Mouse (Mus musculus) left cerebral cortex, postnatal 4 days (tissue): ENCODE measurements around the gene Xrcc6. TPM values are rescaled to one million over a fixed set of nuclear protein-coding genes. Genes with fewer than 3 reads are reported as not detected.
A peak's percentile ranks its signal among the peaks of the same experiment; 100 is the strongest.

Experiments
- DNase-seq: peaks from one replicate; pipeline ENCODE4 v3.0.0-alpha.2; 2022
- intact Hi-C: fragments of 180-260 bp; cut with DNase I; formaldehyde crosslinking; loops from one replicate; pipeline ENCODE4 v1.15.1; 2025
- total RNA-seq, 2 experiments: library from RNA; stranded (reverse); gene quantifications; 2 replicates each; pipeline ENCODE4 v1.2.3; 2021

Gene Xrcc6
- 10 to 100 TPM; 28.3 to 28.7 TPM for total RNA-seq

DNA sequence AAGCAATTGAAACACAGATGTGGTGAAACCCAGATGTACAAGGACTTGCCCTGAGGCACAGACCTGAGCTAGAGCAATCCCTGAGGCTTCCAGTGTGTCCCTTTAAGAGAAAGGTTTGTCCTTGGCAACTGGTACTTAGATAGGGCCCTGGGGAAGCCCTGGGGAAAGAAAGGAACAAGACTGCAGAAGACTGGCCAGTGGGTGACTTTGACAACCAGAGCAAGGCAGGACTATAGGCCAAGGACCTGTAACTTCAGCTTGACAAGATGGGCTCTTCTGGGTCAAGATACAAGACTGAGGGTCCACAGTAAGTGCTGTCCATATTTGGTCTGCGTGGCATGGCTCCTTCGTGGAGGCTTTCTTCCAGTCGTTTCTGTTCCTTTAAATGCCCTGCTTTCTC lies at the start of gene Xrcc6:
Xrcc6 (plus strand) TSS at position 190 of the 400 bp plus-strand sequence.
- intact Hi-C loops = no loop called here
- no peak for DNase-seq

DNA sequence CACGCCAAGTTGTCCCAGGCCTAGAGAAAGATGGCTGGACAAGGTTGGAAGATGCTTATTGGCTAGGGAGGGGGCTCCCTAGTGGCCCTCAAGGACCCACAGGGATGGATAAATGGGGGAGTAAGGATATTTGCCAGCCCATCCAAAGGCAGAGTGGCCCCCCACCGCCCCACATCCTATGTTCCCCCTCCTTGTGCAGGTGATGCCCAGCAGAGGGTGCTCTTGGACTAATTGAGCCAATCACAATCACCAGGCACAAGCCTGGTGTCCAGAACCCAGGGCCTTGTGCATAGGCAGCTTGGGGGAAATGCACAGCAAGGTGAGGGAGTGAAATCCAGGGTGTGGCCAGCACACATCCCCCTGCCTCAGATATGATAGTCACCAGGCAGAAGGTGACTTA lies 49.4 kb upstream of the Xrcc6 start:
- DNase-seq = peak; percentile 76
- intact Hi-C loops = no loop called here

DNA sequence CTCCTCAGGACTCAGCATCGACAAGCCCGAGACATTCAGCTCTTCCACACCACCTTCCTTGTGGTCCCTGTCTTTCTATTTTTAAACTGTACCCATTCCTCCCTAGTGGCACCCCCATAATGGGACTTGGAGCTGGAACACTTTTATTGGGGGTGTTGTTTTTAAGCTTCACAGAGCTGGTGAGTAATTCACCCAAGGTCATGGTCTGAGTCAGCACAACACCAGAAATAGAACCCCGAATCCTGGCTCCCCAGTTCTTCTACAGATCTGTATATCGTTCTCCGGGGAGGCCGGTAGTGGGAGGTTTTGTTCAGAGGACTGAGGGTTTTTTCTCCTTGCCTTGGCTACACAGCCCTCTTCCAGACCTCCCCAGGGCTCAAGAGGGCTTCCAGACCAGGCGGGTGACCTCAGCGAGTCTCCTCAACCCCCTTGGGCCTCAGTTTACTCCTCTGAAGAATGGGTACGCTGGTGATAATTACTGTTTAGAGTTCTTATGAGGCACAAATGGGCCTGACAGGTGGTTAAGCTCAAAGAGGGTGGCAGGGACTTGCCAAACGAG lies 48.4 kb upstream of the Xrcc6 start:
- intact Hi-C loops = no loop called here
- no peak for DNase-seq

DNA sequence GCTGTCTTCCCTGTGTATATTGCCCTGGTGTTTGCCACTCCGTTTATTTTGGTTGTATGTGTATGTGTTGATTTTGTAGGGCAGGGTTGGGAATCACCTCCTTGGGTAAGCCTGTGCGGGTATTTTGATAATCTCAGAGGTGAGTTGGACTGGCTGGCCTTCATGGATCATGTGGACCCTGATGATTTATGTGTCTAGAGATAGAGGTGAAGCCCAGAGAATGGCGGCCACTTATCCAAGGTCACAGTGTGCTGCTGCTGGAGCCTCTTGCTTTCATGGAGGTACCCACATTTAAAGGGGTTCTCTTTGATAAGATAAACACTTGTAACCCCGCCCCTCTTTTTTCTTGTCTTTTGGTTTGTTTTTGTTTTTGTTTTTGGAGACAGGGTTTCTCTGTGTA lies 47.9 kb upstream of the Xrcc6 start:
- intact Hi-C loops = no loop called here
- DNase-seq = no peak

DNA sequence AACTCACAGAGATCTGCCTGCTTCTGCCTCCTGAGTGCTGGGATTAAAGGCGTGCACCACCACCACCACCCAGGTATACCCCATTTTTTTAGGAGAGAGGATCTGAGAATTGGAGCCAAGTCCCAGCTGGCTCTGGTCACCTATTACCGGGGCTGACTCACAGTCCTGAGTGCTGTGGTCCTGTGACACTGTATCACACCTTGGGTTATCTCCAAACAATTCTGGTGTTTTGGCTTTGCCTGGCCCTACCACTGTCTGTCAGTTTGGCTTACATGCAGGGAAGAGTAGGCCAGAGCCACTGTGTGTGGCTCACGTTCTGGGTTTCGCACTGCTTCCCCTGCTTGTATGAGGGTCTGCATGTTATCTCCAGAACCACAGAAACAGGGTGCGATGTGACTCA lies 47.4 kb upstream of the Xrcc6 start:
- intact Hi-C loops = no loop called here
- no peak for DNase-seq

DNA sequence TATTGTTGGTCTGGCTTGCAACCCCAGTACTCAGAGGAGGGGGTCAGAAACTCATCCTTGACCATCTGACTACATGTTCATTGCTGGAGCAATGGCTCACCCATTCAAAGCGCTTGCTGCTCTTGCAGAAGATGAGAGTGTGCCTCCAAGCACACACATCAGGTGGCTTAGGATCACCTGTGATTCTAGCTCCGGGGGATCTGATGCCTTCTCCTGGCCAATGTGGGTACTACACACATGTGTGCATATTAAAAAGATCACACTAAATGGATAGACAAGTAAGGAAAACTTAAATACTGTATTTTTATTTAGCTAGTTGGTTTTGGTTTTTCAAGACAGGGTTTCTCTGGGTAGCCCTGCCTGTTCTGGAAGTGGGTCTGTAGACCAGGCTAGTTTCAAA lies 46.6 kb upstream of the Xrcc6 start:
- DNase-seq = no peak
- intact Hi-C loops = no loop called here

DNA sequence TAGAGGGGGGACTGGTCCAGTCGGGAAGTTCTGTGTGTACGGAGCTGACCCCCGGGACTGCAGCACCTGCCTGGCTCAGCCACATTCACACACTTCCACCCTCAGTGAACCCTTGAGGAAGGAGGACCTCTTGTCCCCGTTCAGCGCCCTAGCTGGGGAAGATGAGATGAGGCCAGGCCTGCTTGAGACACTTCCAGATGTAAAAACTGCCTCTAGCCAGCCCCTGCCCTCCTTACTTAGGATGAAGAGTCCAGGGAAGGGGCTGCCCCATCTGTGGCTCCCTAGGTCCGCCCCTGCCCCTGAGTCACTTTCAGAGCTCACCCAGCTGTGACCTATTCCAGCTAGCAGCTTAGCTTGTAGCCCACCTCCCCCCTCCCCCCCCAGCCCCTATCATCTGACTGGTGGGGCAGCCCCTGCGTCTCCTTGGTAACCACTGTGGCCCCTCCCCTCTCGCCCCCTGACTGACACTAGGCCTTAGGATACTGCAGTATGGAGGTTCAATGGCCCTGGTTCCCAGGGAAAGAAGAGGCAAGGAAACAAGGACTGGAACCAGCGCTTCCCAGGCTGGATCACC lies 44.4 kb upstream of the Xrcc6 start:
- no peak for DNase-seq

DNA sequence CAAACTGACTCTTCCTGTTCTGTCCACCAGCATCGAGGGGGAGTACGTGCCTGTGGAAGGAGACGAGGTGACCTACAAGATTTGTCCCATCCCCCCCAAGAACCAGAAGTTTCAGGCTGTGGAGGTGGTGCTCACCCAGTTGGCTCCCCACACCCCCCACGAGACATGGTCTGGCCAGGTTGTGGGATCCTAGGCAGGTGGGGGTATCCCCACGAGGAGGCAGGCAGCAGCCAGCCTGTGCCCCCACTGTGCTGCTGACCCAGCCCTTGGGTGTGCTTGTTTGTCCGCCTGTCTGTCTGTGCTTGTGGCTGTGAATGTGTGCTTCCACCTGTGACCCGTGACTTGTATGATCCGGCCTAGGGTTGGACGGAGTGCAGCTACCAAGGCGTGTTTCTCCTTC lies 38.6 kb upstream of the Xrcc6 start:
- DNase-seq = no peak
- intact Hi-C loops = no loop called here

More for the DNA sequence above, 44.4 kb upstream of the Xrcc6 start:
- intact Hi-C loops = no loop called here

DNA sequence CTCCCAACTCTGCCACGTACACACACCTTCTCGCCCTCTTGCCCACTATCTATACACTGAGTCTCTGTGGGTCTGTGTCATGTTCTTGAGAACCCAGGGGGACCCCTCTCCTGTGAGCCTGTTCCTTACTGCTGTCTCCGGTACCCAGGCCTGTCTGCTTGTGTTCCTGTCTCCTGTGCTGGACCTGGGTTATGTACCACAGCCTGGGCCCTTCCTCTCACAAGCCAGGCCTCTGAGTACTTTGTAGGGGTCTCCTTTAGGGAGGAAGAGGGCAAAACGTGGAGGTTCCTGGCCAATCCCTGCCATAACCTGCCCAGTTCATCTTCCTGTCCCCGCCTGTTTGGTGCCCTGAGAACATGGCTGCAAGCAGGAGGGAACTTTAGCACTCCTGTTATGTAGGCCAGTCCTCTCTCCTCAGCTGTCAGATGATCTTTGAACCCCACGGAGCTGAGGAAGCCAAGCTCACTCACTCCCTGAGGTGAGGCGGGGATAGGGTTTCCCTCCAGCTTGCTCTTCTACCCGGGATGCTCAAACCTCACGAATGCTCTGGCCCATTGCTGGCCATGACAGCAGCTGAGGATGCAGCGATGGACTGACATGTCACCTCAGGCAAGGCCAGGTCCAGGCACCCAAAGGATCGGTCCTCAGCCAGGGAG lies 38.0 kb upstream of the Xrcc6 start:
- intact Hi-C loops = no loop called here
- DNase-seq = no peak

DNA sequence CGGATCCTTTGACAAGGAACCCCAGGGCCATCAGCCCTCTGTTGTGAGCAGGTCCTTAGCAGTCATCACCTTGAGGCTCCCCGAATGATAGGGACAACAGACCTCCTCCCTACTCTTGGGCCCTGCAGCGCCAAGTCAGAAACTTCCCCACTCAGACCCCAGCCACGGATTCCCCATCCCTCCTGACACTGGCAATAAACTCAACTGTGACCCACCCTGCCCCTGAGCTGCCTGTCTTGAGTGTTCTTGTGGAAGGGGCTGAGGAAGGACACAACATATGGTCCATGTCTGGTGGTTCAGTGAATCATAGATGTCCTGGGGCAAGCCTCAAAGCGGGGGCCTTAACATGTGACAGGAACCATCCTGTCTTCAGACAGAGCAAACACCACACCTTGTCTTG lies 36.9 kb upstream of the Xrcc6 start:
- intact Hi-C loops = no loop called here
- no peak for DNase-seq

DNA sequence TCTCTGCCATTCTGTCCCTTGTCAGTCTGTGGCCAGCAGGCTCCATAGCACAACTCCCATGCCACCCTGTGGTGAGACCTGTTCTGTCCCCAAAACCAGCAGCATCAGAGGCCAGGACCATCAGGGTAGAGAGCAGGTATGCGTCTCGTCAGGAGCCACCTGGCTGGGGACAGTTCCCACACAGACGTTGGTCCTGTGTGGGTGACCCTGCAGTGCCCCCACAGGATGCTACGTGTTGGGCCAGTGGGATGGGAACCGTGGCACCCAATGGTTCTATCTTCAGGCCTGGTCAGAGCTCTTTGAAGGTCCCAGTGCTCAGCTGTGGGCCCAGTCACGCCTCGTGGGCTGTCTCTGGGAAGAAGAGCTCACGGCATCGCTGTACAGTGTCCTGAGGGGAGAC lies 36.5 kb upstream of the Xrcc6 start:
- no peak for DNase-seq

DNA sequence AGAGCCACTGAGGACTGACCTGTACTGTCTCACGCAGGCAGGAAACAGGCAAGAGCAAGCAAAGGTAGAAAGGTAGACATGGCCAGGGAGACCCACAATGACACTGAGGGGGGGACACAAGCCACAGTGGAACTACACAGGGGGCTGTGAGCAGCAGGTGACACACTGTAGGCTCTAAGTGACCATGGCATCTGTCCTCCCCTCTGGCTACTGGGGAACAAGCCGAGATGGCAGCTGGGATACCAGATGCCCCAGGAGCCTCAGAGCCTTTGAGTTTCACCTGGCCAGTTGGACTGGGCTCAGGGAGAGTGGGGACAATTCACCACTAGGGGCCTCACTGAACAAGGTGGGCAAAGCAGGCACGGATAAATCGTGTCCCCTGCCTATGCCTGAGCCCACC lies 35.3 kb upstream of the Xrcc6 start:
- no peak for DNase-seq
- intact Hi-C loops = no loop called here

More for the DNA sequence above, 36.5 kb upstream of the Xrcc6 start:
- intact Hi-C loops = no loop called here

DNA sequence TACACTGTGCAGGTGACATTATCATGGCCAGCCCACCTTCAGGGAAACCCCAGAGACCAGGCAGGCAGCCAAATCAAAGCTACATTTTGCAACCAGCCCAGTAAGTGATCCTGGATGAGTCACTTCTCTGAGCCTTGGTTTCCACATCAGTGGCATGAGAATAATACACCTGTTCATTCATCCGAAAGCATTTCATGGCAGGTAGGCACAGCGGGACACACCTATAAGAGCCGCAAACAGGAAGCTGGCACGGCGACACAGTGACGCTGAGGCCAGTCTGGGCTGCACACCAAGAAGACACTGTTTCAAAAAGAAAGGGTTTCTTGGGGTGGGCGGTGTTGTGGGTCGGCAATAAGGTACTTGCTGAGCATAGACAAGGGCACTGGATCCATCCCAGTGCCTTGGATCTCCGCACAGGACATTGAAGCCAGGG lies 33.5 kb upstream of the Xrcc6 start:
- no peak for DNase-seq
- intact Hi-C loops = no loop called here

DNA sequence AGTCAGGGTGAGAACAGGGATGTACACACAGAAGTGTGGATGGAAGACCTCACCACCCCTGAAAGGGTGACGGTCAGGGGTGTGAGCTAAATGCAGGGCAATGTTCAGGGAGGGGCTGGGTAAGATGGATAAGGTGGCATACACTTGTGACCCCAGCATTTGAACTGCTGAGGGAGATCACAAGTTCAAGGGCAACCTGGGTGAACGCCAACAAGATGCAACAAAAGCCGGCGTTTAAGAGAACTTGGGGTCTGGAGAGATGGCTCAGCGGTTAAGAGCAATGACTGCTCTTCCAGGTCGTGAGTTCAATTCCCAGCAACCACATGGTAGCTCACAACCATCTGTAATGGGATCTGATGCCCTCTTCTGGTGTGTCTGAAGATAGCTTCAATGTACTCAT lies 32.9 kb upstream of the Xrcc6 start:
- intact Hi-C loops = no loop called here
- no peak for DNase-seq

DNA sequence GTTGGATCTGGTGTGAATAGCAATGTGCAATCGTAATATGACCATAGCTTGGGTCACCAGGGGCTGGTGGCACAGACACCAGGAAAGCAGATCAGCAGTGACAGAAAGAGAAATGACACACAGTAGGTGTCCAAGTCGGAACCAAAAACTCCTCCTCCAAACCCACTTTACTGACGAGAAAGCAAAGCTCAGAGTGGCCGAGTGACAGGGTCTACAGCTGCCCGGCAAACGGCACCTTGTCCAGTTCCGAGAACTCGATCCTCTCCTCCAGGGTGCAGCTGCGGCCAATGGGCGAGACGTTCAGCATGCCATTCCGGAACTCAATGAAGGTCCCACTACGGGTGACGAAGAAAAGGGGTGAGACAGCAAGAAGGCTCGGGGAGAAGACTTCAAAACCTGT lies 32.2 kb upstream of the Xrcc6 start:
- intact Hi-C loops = no loop called here
- no peak for DNase-seq

DNA sequence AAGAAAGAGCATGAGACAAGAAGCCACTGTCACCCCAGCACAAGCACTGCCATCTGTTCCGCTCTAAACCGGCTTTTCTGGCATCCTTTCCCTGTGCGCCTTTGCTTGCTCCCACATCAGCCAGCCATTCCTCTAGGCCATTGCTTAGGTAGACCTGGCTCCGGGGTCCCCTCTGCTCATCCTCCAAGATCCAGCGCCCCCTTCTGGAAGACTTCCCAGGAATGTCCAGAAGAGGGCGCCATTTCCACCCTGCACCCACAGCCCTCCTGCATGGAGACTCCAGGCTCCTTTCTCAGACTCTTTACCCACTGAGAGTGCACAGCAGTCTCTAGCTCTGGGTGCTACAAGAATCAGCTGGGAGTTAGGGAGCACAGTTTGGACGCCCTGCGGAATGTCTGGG lies 31.2 kb upstream of the Xrcc6 start:
- intact Hi-C loops = no loop called here

DNA sequence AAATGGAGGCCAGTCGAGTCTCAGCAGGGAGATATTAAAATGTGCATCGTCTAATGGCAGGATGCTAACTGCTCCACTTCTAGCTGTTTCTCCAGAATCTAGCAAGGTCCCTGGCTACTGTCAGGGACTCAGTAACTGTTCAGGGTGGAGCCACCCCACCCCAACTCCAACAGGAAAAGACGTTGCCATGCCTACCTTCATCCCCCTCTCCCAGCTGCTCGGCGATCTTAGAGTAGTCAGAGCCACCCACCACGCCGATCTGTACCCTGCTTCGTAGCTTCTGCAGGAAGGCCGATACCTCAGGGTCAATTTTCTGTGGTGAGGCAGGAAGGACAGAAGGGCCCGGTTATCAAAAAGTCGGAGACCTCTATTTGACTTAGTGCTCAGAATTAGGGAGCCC lies 30.0 kb upstream of the Xrcc6 start:
- intact Hi-C loops = no loop called here
- DNase-seq = no peak

More for the DNA sequence above, 31.2 kb upstream of the Xrcc6 start:
- DNase-seq = peak; percentile 55

DNA sequence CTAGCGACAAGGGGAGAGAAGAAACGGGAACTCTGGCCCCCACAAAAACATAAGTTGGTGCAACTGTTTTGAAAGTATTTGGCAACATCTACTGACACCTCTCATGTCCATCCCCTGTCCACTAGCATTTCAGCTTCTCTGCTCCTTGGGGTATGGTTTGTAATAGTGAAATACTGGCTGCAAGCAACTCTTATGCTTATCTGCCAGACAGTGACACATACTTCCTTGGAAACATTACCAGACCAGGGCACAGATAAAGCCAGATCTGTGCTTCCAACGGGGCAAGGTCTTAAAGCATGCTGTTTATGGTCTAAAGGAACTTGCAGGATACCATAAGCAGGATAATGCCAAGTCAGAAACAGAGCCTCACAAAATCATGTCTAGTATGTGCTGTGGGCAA lies 28.7 kb upstream of the Xrcc6 start:
- intact Hi-C loops = no loop called here
- no peak for DNase-seq

DNA sequence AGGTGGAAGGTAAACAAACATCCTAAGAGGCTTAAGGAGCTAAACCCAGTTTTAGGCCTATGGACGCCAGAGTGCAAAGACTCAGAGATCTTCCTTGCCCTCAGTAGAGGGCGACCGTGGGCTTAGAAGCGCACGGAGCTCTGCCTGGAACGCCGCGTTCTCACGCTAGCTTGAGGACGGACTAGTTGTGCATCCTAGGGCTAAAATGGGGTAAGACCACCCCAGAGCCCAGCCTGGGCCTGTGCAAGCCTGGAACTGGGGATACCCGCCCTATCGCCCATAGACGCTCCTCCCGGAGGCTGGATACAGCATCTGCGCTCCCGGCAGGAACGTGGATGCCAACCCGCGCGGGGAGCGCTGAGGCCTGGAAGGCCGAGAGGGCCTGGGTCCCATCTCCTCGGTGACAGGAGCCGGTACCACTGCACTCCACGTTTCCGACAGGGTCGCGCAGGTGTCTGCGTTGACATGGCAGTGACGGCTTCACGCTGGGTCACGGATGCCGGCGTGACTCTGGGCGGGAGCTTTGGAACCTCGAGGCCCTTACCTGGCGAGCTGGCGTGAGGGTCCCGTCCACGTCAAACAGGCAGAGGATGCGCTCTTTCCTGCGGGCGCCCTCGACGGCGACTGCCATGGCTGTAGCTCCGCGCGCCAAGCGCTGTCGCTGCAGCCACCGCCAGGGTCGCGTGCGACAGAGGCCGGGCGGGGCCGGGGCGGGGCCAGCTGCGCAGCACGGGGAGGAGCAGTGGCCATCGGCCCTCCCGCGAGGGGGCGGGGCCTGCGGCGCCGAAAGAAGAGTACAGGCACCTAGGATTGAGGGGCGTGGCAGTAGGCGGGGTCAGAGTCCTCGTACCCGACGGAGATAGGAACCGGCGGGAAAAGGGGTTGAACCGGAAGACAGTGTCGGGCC lies 27.2 kb upstream of the Xrcc6 start, which contains the start of gene Pmm1:
Pmm1 (minus strand) TSS at position 760 of the 907 bp plus-strand sequence.
- intact Hi-C loops = no loop called here
- peak; percentile 99 for DNase-seq

DNA sequence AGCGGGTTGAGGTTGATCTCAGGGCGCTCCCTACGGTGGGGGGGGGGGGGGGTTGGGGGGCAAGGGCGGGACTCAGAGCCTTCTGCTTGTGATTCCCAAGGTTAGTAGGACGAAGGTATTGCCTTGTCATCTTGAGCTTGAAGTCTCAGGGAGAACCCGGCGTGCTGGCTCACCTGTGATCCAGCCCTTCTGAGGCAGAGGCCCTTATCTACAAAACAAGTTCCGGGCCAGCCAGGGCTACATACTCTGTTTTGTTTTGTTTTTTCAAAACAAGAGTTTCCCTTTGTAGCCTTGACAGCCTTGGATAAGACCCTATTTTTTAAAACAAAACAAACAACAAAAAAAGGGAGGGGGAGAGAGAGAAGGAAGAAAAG lies 26.6 kb upstream of the Xrcc6 start:
- intact Hi-C loops = no loop called here
- no peak for DNase-seq

DNA sequence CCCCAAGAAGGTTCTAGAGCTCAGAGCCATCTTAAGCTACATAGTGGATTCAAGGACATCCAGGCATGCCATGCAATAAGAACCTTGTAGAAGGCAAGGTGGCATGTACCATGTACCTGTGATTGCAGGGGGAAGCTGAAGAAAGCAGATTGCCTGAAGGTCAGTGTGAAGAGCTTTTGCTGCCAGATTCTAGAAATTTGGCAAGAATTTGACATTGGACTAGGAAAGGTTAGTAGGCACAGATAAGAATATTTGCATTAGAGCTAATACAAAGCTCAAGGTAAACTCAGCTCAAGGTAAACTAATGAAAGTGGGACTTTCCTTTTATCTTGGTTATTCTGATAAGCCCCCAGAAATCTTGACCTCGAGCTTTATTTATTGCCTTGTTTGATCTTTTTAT lies 23.4 kb upstream of the Xrcc6 start:
- no peak for DNase-seq
- intact Hi-C loops = no loop called here
